Mouse (Mus musculus) cerebellum, adult 11 months (tissue): ENCODE measurements around the gene Pnpla7.

ENCODE experiments used
- DNase-seq: peaks from one replicate; pipeline ENCODE4 v3.0.0; 2022

Gene Pnpla7

DNA sequence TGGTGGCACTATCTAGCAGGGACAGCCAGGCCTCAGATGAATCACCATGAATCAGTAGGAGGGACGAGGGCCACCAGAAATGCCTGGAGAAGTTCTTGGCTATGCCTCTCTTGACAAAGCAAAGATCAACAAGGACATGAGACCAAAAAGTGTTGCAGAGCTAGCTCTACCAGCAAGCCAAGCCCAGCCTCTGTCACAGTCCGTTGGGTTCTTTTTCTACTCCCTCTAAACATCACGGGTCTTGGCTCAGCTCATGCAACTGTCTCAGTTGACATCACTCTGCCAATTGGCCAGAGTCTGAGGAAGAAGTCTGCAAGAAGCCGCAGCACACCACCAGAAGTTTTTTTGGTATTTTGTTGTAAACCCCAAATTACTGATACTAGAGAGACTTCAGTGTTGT lies 99.7 kb downstream of the Pnpla7 start:
- DNase-seq, result no peak

DNA sequence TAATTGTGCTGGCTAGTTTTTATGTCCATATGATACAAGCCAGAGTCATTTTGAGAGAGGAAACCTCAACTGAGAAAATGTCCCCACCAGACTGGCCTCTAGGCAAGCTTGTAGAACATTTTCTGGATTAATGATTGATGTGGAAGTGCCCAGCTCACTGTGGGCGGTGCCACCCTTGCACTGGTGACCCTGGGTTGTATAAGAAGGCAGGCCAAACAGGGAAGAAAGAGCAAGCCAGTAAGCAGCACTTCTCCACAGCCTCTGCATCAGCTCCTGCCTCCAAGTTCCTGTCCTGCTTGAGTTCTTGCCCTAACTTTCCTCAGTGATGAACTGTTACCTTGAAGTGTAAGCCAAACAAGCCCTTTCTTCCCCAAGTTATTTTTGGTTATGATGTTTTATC lies 103.1 kb downstream of the Pnpla7 start:
- no peak for DNase-seq

DNA sequence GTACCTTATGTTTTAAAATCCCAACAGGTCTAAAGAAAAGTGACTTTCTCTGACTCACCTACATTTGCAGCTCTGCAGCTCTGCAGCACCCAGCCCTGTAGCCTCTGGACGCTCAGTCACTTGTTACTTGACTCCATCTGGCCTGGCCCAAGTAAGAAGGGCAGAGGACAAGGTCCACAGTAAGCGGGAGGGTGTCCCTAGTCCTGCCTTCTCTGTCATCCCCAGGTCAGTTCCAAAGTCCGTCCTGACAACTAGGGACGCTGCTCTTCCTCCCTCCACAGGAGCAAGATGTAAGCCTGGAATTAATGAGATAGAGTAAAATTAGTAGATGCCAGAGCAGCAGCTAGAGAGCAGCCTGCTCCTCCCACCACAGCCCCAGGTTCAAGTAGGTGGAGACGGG lies 104.2 kb downstream of the Pnpla7 start, which contains the start of gene Entpd8:
Entpd8 (plus strand) TSS at position 229 of the 400 bp plus-strand sequence.
- no peak for DNase-seq

DNA sequence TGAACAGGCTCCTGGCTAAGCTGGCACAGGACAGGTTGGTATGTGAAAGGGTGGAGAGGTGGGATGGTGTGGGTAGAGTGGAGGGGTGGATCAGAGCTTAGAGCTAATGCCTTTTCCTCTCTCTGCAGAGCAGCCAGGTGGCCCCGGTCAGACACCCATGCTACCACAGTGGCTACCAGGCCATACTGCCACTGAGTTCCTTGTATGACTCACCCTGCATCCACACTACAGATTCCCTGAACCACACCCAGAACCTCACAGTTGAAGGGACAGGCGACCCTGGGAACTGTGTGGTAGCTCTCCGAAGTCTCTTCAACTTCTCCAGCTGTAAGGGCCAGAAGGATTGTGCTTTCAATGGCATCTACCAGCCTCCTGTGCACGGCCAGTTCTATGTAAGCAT lies 107.9 kb downstream of the Pnpla7 start:
- no peak for DNase-seq

DNA sequence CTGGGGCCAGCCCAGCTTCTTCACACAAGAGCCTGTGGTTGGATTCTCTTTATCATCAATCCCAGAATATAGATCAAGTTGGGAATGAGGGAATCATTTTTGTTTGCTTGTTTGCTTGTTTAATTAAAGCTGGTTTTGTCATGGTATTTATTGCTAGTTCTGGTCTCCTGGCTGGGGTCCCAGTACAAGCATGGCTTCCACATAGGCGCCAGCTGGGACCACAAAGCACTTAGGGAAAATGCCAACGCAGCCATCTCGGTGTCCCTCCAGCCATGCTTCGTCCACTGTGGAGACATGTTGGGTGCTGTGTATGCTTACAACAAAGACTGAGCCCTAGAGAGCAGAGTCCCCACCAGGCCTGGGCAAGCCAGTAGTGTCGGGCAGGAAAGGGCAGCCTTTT lies 109.7 kb downstream of the Pnpla7 start:
- no peak for DNase-seq

DNA sequence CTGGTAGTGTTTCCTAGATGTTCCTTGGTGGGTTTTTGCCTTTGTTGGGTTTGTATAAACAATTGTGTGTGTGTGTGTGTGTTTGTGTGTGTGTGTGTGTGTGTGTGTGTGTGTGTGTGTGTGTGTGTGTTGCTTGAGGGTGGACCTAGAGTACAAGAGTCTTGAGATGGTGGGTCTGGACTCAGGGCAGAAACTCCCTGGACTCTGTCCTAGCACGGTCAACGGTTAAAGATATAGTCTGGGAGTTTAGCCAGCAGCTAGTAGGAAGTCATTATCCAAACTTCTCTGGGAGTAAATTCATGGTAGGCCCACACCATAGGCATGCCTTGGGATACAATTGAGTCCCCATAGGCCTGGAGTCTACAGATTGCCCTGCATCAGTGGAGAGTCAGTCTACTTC lies 112.0 kb downstream of the Pnpla7 start:
- DNase-seq, result no peak

DNA sequence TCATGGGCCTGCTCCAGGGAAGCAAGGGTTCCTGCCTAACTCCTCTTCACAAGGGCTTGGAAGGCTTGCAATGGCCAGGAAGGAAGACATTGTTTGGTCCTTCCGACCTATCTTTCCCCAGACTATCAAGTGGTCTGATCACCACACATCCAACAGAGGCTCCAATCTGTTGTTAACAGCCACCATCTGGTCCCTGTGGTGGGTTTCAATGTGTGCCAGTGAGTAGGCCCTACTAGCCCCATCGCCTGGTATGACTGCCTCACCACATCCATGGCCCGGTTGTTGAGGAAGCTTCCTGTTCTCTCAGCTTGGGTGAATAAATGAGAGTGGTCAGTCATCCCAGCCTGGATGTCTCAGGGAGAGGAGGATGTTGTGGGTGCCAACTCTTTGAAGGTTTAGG lies 112.8 kb downstream of the Pnpla7 start:
- no peak for DNase-seq

DNA sequence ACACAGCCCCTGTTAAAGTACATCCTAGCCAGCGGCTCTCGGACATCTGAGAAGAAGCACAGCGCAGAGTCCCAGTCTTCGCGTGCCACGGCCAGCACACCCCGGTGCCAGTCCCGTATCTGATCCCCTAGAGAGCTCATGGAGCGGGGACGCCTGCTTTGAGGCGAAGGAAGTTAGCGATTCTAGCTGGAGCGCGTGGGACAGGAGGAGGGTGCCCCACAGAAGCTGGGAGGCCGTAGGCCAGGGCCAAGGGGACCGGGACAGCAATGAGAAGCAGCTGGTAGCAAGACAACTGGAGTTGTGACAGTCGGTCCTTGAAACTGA lies 118.9 kb downstream of the Pnpla7 start:
- no peak for DNase-seq

DNA sequence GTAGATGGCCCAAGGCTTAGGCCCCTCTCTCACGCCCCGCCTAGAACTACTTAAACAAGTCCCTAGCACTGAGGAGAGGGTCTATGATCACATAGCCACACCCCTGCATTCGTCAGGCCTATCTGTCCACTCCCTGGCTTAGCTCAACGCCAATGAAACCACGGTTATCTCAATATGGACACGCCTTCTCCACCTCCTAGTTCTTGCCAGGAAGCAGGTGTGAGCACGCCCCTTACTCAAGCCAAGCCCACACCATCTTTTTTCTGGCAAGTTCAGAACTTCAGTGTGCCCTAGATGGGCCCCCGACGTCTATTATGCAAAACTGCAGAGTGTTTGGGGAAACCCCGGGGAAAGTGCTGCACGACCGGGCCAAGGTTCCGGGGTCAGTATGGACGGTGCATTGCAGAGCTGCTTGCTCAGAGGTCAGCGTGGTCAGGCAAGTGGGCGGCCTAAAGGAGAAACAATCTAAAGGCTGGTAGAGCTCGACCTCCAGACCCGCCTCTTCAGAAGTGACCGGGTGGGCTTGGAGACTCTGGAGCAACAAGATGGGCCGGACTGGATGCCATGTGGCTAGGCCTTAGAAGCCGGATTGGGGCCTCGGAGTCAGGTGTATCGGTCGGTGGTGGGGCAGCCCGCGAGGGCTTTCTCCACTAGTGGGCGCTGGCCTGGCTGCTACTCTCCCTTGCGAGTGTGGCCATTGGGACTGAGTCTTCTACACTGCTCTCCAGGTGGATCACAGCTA lies 119.4 kb downstream of the Pnpla7 start, which contains the start of gene Noxa1:
Noxa1 (minus strand) TSS at position 41 of the 742 bp plus-strand sequence.
- DNase-seq, result no peak

DNA sequence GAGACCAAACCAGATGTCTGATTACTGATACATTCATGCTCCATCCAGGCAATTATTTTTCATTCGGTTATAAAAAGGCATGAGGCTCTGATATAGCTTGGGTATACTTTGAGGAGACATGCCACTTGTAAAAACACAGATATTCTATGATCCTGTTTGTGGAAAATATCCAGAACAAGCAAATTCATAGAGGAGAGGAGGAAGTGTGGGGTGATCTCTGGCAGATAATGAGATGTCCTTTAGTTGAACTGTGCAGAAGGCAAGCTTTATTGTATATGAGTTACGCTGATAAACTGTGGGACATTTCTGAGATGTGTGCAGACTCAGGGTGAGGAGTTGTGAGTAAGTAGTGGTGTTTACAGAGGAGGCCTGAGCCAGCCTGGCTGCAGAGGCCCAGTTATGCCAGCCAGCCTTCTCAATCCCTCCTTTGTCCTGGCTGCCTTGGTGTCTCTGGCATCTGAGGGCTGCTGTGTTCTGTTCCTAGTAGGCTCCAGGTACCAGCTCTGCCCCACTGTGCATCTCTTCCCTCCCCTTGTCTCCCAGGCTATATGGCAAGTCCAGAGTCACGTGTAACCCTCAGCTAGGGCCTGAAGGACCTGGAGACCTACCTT lies 122.3 kb downstream of the Pnpla7 start:
- no peak for DNase-seq

DNA sequence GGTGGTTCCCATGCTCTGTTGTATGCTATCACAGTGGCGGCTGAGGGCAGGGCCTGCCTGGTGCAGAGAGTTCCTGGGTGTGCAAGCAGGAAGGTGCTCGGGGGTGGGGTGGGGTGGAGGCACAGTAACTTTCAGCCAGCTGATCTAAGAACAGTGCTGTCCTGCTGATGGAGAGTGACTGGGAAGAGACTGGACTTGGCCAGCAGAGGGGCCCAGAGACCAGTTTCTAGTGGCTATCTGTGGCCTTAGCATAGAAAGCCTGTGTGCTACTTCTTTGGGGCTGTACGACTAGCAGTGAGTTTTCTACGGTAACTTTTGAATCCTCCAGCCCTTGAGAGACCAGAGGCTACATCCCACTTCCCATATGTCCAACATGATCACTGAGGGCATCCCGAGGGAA lies 123.1 kb downstream of the Pnpla7 start:
- no peak for DNase-seq

DNA sequence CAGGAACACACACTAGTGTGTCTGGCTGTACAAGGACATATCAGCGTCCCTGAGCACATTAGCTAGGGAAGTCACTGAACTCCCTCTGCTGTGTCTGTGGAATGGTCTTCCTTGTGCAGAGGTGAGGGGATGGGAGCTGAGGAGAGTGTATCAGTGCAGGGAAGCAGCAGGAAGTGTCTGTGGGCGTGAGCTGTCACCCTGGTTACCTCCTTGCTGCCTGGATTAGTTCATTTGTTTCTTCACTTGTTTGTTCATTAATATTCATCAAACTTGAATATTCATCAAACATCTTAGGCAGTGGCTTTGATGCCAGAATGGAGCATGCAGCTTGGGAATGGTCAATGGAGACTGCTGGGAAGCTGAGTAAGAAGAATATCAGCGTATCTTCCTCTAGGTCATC lies 123.9 kb downstream of the Pnpla7 start:
- DNase-seq, result no peak
